Mouse (Mus musculus): Measurements from ENCODE around the gene Rnaseh2c. TPM values are rescaled to one million over a fixed set of nuclear protein-coding genes. Genes with fewer than 3 reads are reported as not detected.

Rnaseh2c gene
- polyA plus RNA-seq, 1 experiment from 2014 or later = 143 TPM

DNA sequence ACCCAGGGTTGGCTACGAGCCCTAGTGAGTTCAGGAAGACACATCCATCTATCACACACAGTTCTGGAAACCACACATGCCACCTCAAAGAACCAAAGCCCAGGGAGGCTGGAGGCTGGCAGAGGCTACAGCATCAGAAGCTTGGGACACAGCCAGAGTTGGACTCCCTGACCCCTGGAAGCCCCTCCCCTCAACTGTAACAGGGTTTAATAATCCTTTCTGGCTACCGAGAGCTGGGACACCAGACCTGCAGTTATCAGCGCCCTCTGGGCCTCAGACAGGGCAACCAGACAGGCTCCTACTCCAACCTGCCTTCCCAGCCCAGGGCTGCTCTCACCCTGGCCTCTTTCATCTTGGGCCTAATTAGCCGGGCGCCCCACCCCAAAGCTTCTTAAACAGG lies 35.4 kb upstream of the Rnaseh2c start:
- peaks cover 28% of the 10 kb centered on the region for H3K27me3 ChIP-seq
- H3K4me2 ChIP-seq = peak overlapping the region; percentile 94; the same call in 1 of the 2 replicates
- H3K27ac ChIP-seq = no peak overlapping the region
- WGBS = 63% methylated on average over 5 of the region's 5 CpGs
- H3K9me3 ChIP-seq = no peaks in the 10 kb centered on the region
- no peak overlapping the region for H3K4me3 ChIP-seq
- H3K4me1 ChIP-seq = peaks cover 22% of the 10 kb centered on the region
- no peak overlapping the region for H3K9ac ChIP-seq
- H3K36me3 ChIP-seq = no peaks in the 10 kb centered on the region; the same call in 1 of the 2 replicates
- ATAC-seq (ENCODE audit: borderline replicate concordance, extremely low read depth, low FRiP score, low TSS enrichment) = no peak

DNA sequence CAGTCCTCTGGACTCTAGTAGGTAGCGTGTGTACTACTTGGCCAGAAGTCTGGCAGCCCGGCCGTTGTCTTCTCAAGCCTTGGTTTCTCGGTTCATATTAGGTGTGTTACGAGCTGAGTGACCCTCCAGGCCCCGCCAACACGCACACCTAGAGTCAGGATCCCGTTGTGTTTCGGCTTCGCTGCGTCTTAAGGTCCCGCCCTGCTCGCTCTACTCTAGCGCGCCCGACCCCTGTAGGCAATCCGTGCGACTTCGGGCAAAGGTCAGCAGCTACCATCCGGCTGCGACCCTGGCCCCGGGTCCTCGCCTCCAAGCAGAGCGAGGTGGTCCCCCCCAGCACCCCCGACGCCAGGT lies 34.5 kb upstream of the Rnaseh2c start:
- Histone ChIP-seq H3K4me2 (peak overlapping the region; percentile 94), H3K27ac (peak overlapping the region; percentile 93), H3K4me1 (peaks cover 21% of the 10 kb centered on the region), H3K27me3 (peaks cover 20% of the 10 kb centered on the region), H3K4me3 (peak overlapping the region; percentile 81), H3K36me3 (peaks cover 2% of the 10 kb centered on the region; the same call in 1 of the 2 replicates), H3K9me3 (no peaks in the 10 kb centered on the region), H3K9ac (peak overlapping the region; percentile 63)
- WGBS = 2% methylated on average over 26 of the region's 26 CpGs
- ATAC-seq (ENCODE audit: borderline replicate concordance, extremely low read depth, low FRiP score, low TSS enrichment) = peak; percentile 23

DNA sequence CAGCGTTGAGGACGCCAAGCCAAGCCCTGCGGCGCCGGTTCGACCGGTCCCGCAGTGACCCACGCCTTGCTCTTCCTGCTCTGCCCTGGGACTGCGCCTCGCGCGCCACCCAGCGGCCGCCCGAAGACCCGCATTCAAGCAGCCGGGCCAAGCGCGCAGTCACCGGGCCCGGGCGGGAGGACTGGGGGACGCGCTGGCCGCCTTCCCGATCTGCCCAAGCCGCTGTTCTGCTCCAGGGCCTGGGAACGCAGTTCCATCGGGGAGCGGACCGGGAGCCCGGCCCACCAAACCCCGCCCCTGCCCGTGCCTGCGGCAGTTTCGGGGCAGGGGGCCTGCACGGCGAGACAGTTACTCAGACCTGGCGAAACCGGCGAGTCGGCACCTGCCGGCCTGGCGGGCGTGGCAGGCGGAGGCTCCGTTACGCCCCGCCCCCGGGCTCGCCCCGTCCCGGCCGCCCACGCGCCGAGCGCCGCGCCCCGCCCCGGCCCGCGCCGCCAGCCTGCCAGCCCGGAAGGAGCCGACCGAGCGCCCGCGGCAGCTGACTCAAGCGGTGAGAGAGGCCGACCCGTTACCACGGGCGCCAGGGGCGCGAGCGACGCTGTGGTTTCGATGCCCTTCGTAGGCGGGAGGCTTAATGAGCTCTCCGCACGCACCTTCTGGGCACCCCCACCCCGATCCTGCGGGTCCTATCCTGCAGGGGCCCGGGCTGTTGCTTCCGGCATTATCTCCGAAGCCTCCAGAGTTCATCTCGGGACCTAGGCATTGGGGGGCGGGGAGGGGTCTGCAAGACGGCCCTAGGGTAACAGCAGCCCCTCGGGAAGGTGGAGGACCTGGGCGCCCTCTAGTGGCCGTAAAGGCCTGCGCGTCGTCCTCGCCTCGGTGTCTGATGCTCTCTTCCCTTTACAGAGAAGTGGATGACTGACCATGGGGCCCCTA lies 33.9 kb upstream of the Rnaseh2c start, which contains the start of gene Ap5b1:
Ap5b1 (plus strand) TSS at position 492 of the 936 bp plus-strand sequence.
- Histone ChIP-seq H3K9ac (peak within 1 kb of the TSS; percentile 63), H3K4me3 (peak within 1 kb of the TSS; percentile 81), H3K9me3 (no peaks in the 10 kb centered on the region), H3K4me1 (peaks cover 21% of the 10 kb centered on the region), H3K4me2 (peak within 1 kb of the TSS; percentile 94), H3K36me3 (peaks cover 2% of the 10 kb centered on the region; the same call in 1 of the 2 replicates), H3K27ac (peak within 1 kb of the TSS; percentile 93), H3K27me3 (peaks cover 14% of the 10 kb centered on the region)
- WGBS = under 1% methylated on average over 102 of the region's 102 CpGs
- ATAC-seq (ENCODE audit: borderline replicate concordance, extremely low read depth, low FRiP score, low TSS enrichment) = peak; percentile 90

DNA sequence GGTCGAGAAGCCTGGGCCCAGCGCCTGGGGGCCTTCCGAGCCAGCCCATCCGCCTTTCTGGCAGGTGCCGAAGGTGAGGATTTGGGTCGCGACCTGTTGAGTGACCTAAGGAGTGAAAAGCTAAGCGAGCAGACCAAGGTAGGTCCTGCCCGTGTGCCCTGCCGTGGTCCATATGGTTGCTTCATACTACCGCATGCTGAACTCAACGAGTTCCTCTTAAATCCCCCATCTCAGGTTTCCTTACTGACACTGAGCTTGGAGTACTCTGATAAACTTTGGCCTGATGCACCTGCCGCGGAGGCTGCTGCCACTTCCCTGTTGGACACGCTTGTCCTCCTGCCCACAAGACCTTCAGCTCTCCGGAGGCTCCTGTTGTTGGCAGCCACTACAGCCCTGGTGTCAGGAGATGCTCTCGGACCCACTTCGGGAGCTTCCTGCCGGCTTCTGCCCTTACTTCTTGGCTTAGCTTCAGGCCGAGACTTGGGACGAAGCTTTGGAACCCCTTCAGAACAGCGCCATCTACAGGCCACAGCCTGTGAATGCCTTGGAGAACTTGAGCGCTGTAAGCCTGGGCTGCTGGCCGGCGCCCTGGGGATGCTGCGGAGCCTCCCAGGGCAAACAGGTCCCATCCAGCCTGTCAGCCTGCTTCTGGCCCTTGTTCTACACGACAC lies 33.1 kb upstream of the Rnaseh2c start:
- Histone ChIP-seq H3K36me3 (peaks cover 2% of the 10 kb centered on the region; the same call in 1 of the 2 replicates), H3K27me3 (peaks cover 10% of the 10 kb centered on the region; the same call in 1 of the 2 replicates), H3K9ac (peak overlapping the region; percentile 63), H3K4me2 (peak overlapping the region; percentile 94), H3K27ac (peak overlapping the region; percentile 93), H3K4me3 (peak overlapping the region; percentile 81), H3K4me1 (peaks cover 21% of the 10 kb centered on the region), H3K9me3 (no peaks in the 10 kb centered on the region)
- no peak for ATAC-seq (ENCODE audit: borderline replicate concordance, extremely low read depth, low FRiP score, low TSS enrichment)
- WGBS = 8% methylated on average over 27 of the region's 27 CpGs

DNA sequence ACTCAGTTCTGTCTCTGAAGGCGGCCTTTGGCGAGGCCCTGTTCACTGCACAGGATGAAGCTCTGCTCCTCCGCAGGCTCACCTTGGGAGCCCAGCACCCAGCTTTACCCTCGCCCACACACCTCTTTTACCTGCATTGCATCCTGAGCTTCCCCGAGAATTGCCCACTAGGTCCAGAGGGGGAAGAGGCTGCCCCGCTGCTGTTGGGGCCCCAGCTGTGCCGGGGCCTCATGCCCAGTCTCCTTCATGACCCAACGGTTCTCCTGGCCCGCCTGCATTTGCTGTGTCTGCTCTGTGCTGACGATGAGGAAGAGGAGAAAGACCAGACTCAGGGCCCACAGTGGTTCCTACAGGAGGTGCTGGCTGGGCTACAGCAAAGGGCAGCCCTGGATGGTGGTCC lies 32.2 kb upstream of the Rnaseh2c start:
- no peak overlapping the region for H3K27ac ChIP-seq
- peaks cover 2% of the 10 kb centered on the region; the same call in 1 of the 2 replicates for H3K36me3 ChIP-seq
- no peak overlapping the region for H3K4me2 ChIP-seq
- peaks cover 10% of the 10 kb centered on the region; the same call in 1 of the 2 replicates for H3K27me3 ChIP-seq
- no peaks in the 10 kb centered on the region for H3K9me3 ChIP-seq
- no peak overlapping the region for H3K9ac ChIP-seq
- 87% methylated on average over 10 of the region's 10 CpGs for WGBS
- no peak overlapping the region; the same call in 1 of the 2 replicates for H3K4me3 ChIP-seq
- no peak for ATAC-seq (ENCODE audit: borderline replicate concordance, extremely low read depth, low FRiP score, low TSS enrichment)
- H3K4me1 ChIP-seq = peaks cover 21% of the 10 kb centered on the region

DNA sequence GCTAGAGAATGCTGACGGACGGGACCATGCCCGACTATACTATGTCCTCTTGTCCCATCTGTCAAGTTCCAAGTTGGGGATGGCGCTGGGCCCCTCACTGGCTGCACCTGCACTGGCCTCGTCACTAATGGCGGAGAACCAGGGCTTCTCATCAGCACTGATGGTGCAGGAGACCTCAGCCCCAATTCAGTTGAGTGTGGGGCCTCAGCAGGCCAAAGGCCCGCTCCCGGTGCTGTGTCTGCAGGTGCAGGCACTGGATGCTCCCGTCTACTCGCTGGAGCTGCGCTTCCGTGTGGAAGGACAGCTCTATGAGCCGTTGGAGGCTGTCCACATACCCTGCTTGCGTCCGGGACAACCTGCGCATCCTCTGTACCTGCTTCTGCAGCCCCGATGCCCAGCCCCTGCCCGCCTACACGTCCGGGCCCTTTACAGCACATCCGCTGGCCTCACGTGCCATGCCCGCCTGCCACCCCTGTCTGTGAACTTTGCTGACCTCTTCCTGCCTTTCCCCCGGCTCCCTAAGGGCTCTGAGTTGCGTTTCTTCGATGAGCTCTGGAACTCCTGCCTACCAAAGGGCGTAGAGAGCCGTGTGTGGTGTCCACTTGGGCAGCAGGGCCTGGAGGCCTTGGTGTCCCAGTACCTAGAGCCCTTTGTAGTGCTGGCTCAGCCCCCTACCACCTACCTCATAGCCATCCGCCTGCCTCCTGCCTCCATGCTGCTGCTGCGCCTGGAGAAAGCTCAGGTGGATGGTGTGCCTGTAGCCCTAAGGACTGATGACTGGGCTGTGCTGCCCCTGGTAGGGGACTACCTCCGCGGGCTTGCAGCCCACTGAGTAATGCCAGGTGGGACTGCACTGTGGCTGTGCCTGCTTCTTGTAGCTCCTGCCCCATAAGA lies 31.1 kb upstream of the Rnaseh2c start:
- Histone ChIP-seq H3K4me2 (no peak overlapping the region), H3K9ac (no peak overlapping the region), H3K27me3 (peaks cover 10% of the 10 kb centered on the region; the same call in 1 of the 2 replicates), H3K27ac (no peak overlapping the region), H3K4me3 (no peak overlapping the region), H3K9me3 (no peaks in the 10 kb centered on the region), H3K4me1 (peaks cover 21% of the 10 kb centered on the region), H3K36me3 (peaks cover 2% of the 10 kb centered on the region; the same call in 1 of the 2 replicates)
- ATAC-seq (ENCODE audit: borderline replicate concordance, extremely low read depth, low FRiP score, low TSS enrichment) = no peak
- WGBS = 87% methylated on average over 32 of the region's 32 CpGs

DNA sequence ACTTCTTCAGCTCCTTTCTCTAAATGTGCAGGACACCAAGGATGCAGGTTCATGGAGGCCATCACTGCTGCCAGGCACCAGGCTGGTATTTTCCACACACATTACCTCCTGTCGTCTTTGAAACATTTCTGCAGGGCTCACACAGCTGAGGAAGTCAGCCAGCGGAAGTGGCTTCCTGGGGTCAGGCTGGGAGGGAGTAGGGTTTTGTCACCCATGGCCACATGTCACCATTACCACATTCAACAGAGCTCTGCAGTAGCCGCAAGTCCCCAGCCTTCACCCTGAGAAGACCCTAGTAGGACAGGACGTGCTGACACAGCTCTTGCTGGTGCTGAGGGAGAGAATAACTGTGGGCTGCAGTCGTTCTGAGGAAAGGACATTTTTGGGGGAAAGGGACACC lies 29.8 kb upstream of the Rnaseh2c start:
- Histone ChIP-seq H3K4me1 (peaks cover 15% of the 10 kb centered on the region), H3K4me2 (no peak overlapping the region), H3K9ac (no peak overlapping the region), H3K27ac (no peak overlapping the region), H3K36me3 (peaks cover 2% of the 10 kb centered on the region; the same call in 1 of the 2 replicates), H3K27me3 (peaks cover 2% of the 10 kb centered on the region; the same call in 1 of the 2 replicates), H3K9me3 (no peaks in the 10 kb centered on the region), H3K4me3 (no peak overlapping the region)
- ATAC-seq (ENCODE audit: borderline replicate concordance, extremely low read depth, low FRiP score, low TSS enrichment) = no peak
- 64% methylated on average over 5 of the region's 5 CpGs for WGBS

DNA sequence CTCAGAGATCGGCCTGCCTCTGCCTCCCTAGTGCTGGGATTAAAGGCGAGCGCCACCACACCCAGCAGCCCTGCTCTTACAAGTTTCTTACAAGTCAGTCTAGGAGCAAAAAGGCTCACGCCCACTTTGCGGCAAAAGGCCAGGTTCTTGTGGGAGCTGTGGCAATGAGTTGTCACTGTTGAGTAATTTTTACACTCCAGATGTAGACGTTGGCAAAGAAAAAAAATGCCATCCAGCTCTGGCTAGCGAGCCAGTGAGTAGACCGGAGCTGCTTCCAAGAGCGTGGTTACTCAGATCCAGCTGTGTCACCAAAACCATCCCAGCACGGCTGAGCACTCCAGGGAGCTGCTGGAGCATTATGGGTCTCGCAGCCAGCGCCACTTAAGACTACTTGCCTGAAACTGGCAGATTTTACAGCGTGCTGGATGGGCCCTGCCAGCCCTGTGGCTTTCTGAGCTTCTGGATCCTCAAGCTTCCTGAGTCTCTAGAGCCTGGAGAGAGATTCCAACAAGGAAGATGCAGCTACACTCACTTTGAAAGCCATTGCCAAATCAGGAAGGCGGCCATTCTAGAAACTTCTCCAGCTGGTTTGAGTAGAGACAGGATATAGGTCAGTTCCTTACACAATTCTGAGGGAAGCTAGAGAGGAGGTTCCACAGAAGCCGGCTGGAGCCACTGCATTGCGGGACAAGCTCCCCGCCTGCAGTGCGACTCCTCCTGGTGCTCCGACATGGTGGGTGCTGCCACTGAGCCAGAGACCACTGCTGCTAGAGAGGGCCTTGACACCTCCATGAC lies 29.1 kb upstream of the Rnaseh2c start:
- H3K27me3 ChIP-seq = no peaks in the 10 kb centered on the region
- WGBS = 79% methylated on average over 19 of the region's 19 CpGs
- ATAC-seq (ENCODE audit: borderline replicate concordance, extremely low read depth, low FRiP score, low TSS enrichment) = no peak
- no peak overlapping the region for H3K4me3 ChIP-seq
- no peak overlapping the region for H3K27ac ChIP-seq
- peaks cover 2% of the 10 kb centered on the region; the same call in 1 of the 2 replicates for H3K36me3 ChIP-seq
- H3K9ac ChIP-seq = no peak overlapping the region
- no peak overlapping the region for H3K4me2 ChIP-seq
- no peaks in the 10 kb centered on the region for H3K9me3 ChIP-seq
- peaks cover 12% of the 10 kb centered on the region for H3K4me1 ChIP-seq

DNA sequence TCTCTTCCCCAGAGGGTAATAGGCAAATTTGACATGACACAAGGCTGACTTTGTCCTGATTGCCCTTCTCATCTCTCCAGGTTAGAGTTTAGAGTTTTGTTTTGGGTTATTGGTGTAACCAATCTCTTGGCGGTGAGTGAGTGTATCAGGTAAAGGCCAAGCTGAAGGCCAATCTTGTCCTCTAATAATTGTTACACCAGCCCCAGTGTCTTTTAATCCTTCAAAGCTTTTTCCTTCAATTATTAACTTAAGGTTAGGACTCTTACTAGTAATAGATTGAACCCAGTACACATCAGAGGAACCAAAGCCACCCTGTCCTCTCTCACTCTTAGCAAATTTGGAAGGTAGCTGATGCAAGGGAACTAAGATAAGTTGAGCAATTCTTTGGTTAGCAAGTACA lies 26.3 kb upstream of the Rnaseh2c start:
- H3K9me3 ChIP-seq = no peaks in the 10 kb centered on the region
- WGBS = 90% methylated on average over 1 of the region's 1 CpGs
- no peak for ATAC-seq (ENCODE audit: borderline replicate concordance, extremely low read depth, low FRiP score, low TSS enrichment)

DNA sequence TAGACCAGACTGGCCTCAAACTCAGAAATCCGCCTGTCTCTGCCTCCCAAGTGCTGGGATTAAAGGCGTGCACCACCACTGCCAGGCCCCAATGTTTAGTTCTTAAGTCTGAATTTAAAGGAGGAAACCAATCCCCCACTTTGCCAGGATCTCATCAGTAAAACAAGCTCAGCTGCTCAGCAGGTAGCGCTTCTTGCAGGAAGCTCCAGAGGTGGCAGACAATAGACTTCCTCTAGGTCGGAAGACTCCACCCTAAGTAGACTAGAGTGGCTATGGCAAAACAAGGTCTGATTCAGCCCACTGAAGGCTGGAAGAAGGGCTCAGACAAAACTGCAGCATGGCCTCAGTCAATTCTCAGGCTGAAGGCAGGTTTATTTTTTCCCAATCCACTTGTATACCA lies 21.7 kb upstream of the Rnaseh2c start:
- H3K36me3 ChIP-seq = no peaks in the 10 kb centered on the region
- no peaks in the 10 kb centered on the region for H3K27me3 ChIP-seq
- 62% methylated on average over 4 of the region's 4 CpGs for WGBS
- no peak overlapping the region for H3K27ac ChIP-seq
- ATAC-seq (ENCODE audit: borderline replicate concordance, extremely low read depth, low FRiP score, low TSS enrichment) = no peak
- H3K4me2 ChIP-seq = no peak overlapping the region
- no peak overlapping the region for H3K9ac ChIP-seq
- H3K9me3 ChIP-seq = no peaks in the 10 kb centered on the region
- H3K4me1 ChIP-seq = no peaks in the 10 kb centered on the region
- H3K4me3 ChIP-seq = no peak overlapping the region

More for the DNA sequence above, 26.3 kb upstream of the Rnaseh2c start:
- Histone ChIP-seq H3K4me1 (no peaks in the 10 kb centered on the region), H3K4me3 (no peak overlapping the region), H3K36me3 (peaks cover 2% of the 10 kb centered on the region; the same call in 1 of the 2 replicates), H3K27ac (no peak overlapping the region), H3K27me3 (no peaks in the 10 kb centered on the region), H3K4me2 (no peak overlapping the region), H3K9ac (no peak overlapping the region)

Measured in lung, embryonic 15.5 days (tissue).